In genomic region chr8:115806579-115806978, GRCm38 (mm10) we compare ENCODE assay signal across 9 mouse cellular contexts.
DNase-seq lines count a peak whose midpoint lies in the region; ATAC-seq and TF ChIP-seq lines count a peak whose summit lies in the region.
"Had no signal": no experiment of that assay in that cellular context is flagged by ENCODE, and none has a peak within 500 bp of the region (broad histone marks: within the 10 kb centered on the region; RNA-seq: fewer than 3 reads in every experiment).

No protein-coding gene starts in this region.

- WGBS in forebrain, embryonic 14.5 days = 47% methylated on average over 9 of the region's 9 CpGs
- WGBS in intestine, postnatal 0 days = 59% methylated on average over 9 of the region's 9 CpGs

- H3K4me3 ChIP-seq in forebrain, embryonic 14.5 days (ENCODE audit: low read depth, low read length) = no peak overlapping the region
- H3K4me3 ChIP-seq in intestine, postnatal 0 days (ENCODE audit: low read depth, low read length) = no peak overlapping the region
- H3K4me3 ChIP-seq: midbrain, embryonic 12.5 days had no signal

- DNase-seq in layer of hippocampus, postnatal 14 days (ENCODE audit: low spot score in 2 of 2) = peak; percentile 5 to 7
- no peak for DNase-seq in layer of hippocampus, adult 9-10 months (ENCODE audit: low spot score)
- DNase-seq in embryo, embryonic 10 days (ENCODE audit: low spot score) = peak; percentile 17
- peak; percentile 73 for DNase-seq in forebrain, embryonic 14.5 days (ENCODE audit: low spot score)
- DNase-seq in lung, postnatal 36 days = peak; percentile 20
- DNase-seq in T-cell, adult 2 months (ENCODE audit: low spot score) = no peak

- peaks cover 7% of the 10 kb centered on the region; the same call in 1 of the 2 replicates for H3K4me1 ChIP-seq in forebrain, embryonic 14.5 days (ENCODE audit: control insufficient read depth, insufficient read depth, low read length)
- H3K4me1 ChIP-seq in intestine, postnatal 0 days (replicated peaks; ENCODE audit: control insufficient read depth, insufficient read depth, low read length) = 0 out of 2 replicates have a peak, but pooled peaks cover 5% of the 10 kb centered on the region

- 0 out of 2 replicates have a peak overlapping the region, but pooled peaks have one; percentile 7 for H3K4me2 ChIP-seq in forebrain, embryonic 14.5 days (ENCODE audit: low read length)
- no peak overlapping the region for H3K4me2 ChIP-seq in intestine, postnatal 0 days (replicated peaks; ENCODE audit: low read depth)
- H3K4me2 ChIP-seq: midbrain, embryonic 12.5 days had no signal

- TF ChIP-seq CTCF in intestine, postnatal 0 days (IDR thresholded peaks at IDR 0.05; ENCODE audit: low read depth) = no peak

- H3K27me3 ChIP-seq in forebrain, embryonic 14.5 days (replicated peaks; ENCODE audit: control insufficient read depth, insufficient read depth, low read length) = no peaks in the 10 kb centered on the region
- no peaks in the 10 kb centered on the region for H3K27me3 ChIP-seq in intestine, postnatal 0 days (replicated peaks; ENCODE audit: control insufficient read depth, insufficient read depth, low read length)
- H3K27me3 ChIP-seq: midbrain, embryonic 12.5 days had no signal

- ATAC-seq in forebrain, embryonic 14.5 days = peak; percentile 84
- ATAC-seq in intestine, postnatal 0 days = no peak
- ATAC-seq: inflammation-experienced regulatory T-cells, adult 6 months had no signal

- no peaks in the 10 kb centered on the region for H3K9me3 ChIP-seq in forebrain, embryonic 14.5 days (replicated peaks; ENCODE audit: control insufficient read depth, low read length)
- no peaks in the 10 kb centered on the region for H3K9me3 ChIP-seq in intestine, postnatal 0 days (ENCODE audit: control insufficient read depth)
- H3K9me3 ChIP-seq: midbrain, embryonic 12.5 days had no signal

- H3K36me3 ChIP-seq in forebrain, embryonic 14.5 days (ENCODE audit: control insufficient read depth, insufficient read depth, low read length) = no peaks in the 10 kb centered on the region
- no peaks in the 10 kb centered on the region for H3K36me3 ChIP-seq in intestine, postnatal 0 days (ENCODE audit: control insufficient read depth, insufficient read depth)
- H3K36me3 ChIP-seq: midbrain, embryonic 12.5 days had no signal

- H3K9ac ChIP-seq in forebrain, embryonic 14.5 days (ENCODE audit: low read length) = no peak overlapping the region
- H3K9ac ChIP-seq in intestine, postnatal 0 days (ENCODE audit: low read depth, low read length) = no peak overlapping the region
- H3K9ac ChIP-seq: midbrain, embryonic 12.5 days had no signal

- peak overlapping the region; percentile 27; the same call in 1 of the 2 replicates for H3K27ac ChIP-seq in forebrain, embryonic 14.5 days (ENCODE audit: low read depth, low read length)
- no peak overlapping the region for H3K27ac ChIP-seq in intestine, postnatal 0 days (ENCODE audit: low read depth, low read length)
- H3K27ac ChIP-seq: midbrain, embryonic 12.5 days had no signal

Comparison
In these comparisons a context has a peak if more than half of its experiments do, and no peak if none do; other contexts are left out.
1. DNase-seq: peak in layer of hippocampus, postnatal 14 days (2 of 2), embryo, embryonic 10 days (single experiment), forebrain, embryonic 14.5 days (single experiment) and lung, postnatal 36 days (single experiment); none in layer of hippocampus, adult 9-10 months (single experiment) and T-cell, adult 2 months (single experiment).